Mouse (Mus musculus): ENCODE data around the gene Xab2.
A peak's percentile ranks its signal among the peaks of the same experiment; 100 is the strongest.

The Xab2 gene

DNA sequence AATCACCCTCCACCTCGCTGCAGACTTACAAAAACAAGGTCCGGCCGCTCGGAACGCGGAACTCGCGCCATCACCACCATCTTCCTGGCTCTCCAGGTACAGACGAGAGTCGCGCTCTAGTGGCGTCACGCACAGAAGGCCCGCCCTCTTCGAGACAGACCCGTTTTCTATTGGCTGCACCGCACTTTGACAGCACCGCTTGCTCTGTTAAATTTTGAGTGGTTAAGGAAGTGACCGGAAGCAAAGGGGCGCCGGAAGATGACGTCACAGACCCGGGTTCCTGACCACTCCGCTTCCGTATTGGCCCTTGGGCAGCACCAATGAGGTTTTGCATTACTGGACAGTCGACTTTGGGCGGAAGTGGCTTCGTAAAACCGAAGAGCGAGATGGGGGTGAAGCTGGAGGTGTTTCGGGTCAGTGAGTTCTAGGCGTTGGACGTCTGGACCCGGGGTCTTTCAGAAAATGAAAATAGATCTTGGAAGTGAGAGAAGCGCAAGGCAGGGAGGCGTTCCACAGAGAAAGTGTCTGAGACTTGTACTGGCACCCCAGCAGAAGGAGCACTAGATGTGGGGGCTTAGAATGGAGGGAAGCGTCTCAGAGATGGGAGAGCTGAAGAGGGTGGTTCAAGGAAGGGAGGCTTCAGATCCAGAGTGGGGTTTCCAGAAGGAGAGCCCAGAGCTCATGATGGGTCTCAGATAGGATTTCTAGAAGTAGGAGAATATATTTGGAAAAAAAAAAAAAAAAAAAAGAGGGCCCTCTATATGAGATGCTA, at the start of gene Xab2, which contains the start of gene Pet100:
Gene Xab2 (minus strand): TSS at position 118 of the 772 bp plus-strand sequence.
Gene Pet100 (plus strand): TSS at position 350 of the 772 bp plus-strand sequence.
- DNase-seq (ENCODE audit: low read depth), result peak; percentile 100

GRCm38 (mm10) chr8:3670388-3670787, 49.3 kb upstream of the Xab2 start:
- peak; percentile 91 for DNase-seq (ENCODE audit: low read depth)

DNA sequence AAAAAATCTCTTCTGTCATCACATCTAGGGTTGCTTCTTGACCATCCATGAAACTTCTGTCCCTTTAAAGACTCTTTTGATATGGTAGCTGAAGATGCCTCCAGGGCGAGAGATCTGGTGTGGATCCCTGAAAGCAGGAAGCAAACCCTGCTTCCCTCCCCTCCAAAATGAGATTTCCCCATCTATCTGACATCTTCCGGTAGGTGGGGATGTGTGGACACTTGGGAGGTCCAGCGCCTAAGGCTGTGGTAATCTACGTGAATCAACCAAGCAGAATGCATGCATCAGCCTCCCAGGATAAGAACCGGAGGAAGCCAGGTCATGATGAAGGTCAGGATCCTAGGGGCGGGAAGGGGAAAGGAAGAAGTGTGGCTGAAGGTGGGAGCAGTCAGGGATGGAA, 44.4 kb upstream of the Xab2 start, which contains the start of gene Mcemp1:
Gene Mcemp1 (plus strand): TSS at position 248 of the 400 bp plus-strand sequence.
- no peak for DNase-seq (ENCODE audit: low read depth)

GRCm38 (mm10) chr8:3664405-3664804, 43.3 kb upstream of the Xab2 start:
- peak; percentile 88 for DNase-seq (ENCODE audit: low read depth)

GRCm38 (mm10) chr8:3660889-3661288, 39.8 kb upstream of the Xab2 start:
- DNase-seq (ENCODE audit: low read depth), result peak; percentile 81

DNA sequence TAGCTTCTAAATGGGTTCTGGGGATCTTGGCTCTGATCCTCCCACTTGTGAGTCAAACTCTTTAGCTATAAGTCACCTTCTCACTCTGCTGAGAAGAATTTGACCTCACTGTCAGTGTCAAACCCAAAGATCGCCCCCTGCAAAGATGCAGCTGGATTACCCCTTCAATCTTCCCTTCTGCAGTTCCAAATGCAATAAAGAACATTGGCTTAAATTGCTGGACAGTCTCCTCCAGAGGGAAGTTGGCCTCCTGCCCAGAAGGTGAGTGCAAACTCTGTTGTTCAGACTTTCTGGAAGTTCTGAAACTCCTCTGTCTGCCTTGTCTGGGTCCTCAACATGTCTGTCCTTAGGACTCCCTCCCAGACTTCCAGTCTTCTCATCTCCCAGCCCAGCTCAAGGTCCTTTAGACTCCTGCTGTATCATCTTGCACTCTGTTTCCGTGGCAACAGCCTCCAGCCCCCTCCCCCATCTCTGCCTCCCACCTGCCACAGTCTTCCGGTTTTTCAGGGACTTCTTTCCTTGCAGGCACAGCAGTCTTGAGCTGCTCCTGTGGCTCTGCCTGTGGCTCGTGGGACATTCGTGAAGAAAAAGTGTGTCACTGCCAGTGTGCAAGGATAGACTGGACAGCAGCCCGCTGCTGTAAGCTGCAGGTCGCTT, 35.7 kb upstream of the Xab2 start:
- no peak for DNase-seq (ENCODE audit: low read depth)

- no peak for DNase-seq (ENCODE audit: low read depth)
Observed at GRCm38 (mm10) chr8:3655526-3655925, 34.4 kb upstream of the Xab2 start, which contains the start of gene Retn. Gene Retn, plus strand, starts transcription at chr8:3655770.

DNA sequence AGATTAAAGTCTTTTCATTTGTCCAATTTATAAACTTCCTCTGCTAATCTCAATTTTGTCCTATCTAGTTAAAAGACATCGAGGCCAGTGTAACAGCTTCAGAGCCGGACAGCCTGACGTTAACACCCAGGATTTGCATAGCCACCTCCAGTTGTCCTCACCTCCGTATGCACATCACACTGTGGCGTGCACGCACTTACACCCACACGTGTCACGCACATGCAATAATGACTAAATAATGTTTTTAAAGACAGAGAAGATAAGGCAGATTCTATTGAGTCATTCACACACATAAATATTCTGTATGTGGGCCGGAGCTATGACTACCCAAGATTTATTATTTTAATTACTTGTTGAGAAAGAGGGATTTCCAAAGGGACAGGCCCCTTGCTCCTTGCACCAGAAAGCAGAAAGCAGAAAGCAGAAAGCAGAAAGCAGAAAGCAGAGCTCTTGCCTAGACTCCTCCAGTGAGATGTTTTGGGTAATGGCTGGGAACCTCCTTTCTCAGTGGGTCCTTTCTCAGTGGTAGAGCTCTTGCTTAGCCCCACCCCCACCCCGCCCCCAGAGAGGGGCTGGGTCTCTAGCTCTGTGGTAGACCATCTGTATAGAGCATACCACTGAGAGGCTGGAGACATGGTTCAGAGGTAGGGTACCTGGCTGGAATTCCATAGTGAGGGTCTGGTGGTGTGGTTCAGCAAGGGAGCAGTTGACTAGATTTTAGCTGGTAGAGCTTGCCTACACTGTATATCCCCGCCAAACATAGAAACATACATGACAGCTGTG, 33.8 kb upstream of the Xab2 start:
- DNase-seq (ENCODE audit: low read depth), result no peak

GRCm38 (mm10) chr8:3652845-3653244, 31.7 kb upstream of the Xab2 start:
- DNase-seq (ENCODE audit: low read depth), result no peak

GRCm38 (mm10) chr8:3648990-3649389, 27.9 kb upstream of the Xab2 start:
- DNase-seq (ENCODE audit: low read depth), result peak; percentile 38

DNA sequence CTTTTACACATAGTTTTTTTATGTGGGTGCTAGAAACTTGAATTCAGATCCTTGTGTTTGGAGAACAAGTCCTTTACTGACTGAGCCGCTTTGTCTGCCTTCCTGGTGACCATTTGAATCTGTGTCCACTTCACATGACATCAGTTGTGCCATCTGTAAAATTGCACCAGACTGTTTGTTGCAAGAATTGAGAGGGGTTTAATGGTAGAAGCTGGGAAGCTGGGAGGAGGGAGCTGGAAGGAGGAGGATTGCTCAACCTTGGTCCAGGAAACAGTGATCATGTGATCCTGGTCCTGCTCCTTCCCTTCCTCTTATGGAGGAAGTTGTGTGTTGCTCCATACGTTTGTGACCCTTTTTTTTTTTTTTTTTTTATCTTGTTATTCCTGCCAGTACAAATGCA, 27.2 kb upstream of the Xab2 start:
- peak; percentile 69 for DNase-seq (ENCODE audit: low read depth)

GRCm38 (mm10) chr8:3647561-3647960, 26.4 kb upstream of the Xab2 start:
- DNase-seq (ENCODE audit: low read depth), result no peak

DNA sequence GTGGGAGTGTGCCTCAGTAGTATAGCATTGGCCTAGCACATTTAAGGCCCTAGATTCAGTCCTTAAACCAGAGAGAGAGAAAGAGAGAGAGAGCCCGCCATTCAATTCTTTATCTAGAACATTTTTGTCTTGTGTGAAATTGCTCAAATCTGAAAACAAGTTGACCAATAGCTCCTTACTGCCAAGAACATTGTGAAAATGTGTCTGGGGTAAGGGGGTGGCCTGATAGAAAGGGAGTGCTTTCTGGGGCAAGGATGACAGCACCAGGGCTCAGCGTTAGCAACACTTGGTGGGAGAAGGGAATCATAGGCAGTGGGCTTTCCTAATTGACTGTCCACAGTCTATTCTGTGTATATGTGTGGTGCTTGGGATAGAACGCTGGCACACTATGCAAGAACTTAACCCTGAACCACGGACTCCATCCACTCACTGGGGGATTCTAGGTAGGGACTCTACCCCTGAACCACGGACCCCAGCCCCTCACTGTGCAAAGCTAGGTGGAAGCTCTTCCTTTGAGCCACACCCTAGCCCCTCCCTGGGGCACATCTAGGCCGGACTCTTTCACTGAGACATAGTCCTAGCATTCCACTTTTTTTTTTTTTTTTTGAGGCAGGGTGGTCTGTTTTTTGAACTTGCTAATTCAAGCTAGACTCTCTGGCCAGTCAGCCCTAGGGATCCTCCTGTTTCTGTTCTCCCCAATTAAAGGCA, 25.9 kb upstream of the Xab2 start:
- no peak for DNase-seq (ENCODE audit: low read depth)

- peak; percentile 86 for DNase-seq (ENCODE audit: low read depth)
Observed at GRCm38 (mm10) chr8:3645804-3646203, 24.7 kb upstream of the Xab2 start.

GRCm38 (mm10) chr8:3631478-3631875, 10.4 kb upstream of the Xab2 start:
- DNase-seq (ENCODE audit: low read depth), result peak; percentile 83

- DNase-seq (ENCODE audit: low read depth), result peak; percentile 83
Observed at GRCm38 (mm10) chr8:3630647-3631477, 9.7 kb upstream of the Xab2 start, which contains the start of gene Stxbp2. Gene Stxbp2, plus strand, starts transcription at chr8:3630955.

DNA sequence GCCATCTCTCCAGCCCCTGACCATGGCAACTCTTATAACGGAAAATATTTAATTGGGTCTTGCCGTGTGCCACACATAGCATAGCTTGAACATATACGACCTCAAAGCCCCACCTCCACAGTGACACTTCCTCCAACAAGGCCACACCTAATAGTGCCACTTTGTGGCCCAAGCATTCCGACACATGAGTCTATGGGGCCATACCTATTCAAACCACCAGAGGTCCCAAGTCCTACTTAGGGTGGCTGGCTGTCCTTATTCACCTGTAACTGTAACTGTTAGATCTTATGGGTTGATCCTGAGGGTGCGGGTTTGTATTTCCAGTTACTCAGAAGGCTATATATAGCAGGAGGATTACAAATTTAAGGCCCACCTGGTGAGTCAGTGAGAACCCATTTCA, 6.9 kb upstream of the Xab2 start:
- DNase-seq (ENCODE audit: low read depth), result peak; percentile 77

DNA sequence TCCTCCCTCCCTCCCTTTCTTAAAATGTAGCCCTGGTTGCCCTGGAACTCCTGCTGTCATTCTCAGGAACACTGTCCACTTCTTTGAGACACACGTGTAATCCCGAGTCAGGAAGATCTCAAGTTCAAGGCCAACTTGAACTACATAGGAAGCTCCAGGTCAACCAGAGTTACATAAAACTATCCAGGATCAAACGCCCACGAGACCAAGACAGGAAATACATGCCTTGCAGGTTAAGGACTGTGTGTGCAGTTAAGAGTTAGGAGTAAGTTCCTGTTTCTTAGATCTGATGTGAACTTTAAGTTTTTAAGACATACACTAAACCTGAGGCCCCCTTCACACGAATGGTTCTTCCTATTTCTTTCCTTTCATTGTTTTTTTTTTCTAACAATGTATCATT, 5.9 kb upstream of the Xab2 start:
- peak; percentile 56 for DNase-seq (ENCODE audit: low read depth)

DNA sequence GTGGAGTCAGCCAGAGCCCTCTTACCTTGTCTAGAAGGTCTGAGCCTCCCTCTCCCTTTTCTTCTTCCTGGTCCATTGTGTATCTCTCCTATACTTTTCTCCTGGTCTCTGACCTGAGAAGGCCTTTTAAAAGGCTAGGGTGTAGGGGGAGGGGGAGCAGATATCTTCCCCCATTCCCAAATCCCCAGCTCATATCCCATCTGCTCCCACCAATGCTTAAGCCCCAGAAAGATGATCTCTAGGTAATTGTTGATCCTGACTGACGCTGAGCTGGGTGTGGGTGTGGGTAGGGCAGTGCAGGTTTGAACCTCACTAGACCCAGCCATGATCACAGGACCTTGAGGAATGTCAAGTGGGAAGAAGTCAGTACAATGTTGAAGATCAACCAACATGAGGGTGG, 4.3 kb upstream of the Xab2 start, which contains the start of gene Pcp2:
Gene Pcp2 (minus strand): TSS at position 101 of the 400 bp plus-strand sequence.
- DNase-seq (ENCODE audit: low read depth), result no peak

DNA sequence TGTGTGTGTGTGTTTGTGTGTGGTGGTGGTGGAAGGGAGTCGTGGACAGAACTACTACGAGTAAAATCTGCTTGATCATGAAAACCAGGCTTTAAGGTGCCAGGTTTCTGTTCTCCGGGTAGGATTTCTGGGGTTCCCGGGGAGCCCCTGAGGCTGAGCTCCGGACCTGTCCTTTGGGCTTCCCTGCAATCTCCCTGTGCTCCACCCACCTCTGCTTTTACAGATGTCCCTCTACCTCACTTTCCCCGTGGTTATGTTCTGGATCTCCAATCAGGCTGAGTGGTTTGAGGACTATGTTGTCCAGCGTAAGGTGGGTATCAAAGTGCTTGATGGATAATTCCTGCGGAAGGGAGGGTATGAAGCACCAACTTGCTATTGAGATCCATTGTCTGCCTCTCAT, 1.0 kb upstream of the Xab2 start:
- DNase-seq (ENCODE audit: low read depth), result no peak

GRCm38 (mm10) chr8:3609816-3610150, 11.3 kb downstream of the Xab2 start:
- no peak for DNase-seq (ENCODE audit: low read depth)

Measured in 416B (cell line).